Mouse (Mus musculus) activated CD4-positive, CD25-positive, alpha-beta regulatory T cell, adult 9 weeks (primary cell): ENCODE data around the gene Tgfbrap1. TPM values are rescaled to one million over a fixed set of nuclear protein-coding genes. Genes with fewer than 3 reads are reported as not detected.

Source experiments
- polyA plus RNA-seq: library from polyadenylated mRNA; unstranded; fragments of 100-300 nt; shearing (Covaris generic); gene quantifications from one replicate; pipeline ENCODE4 v1.2.1, GENCODE M21; 2017

Tgfbrap1 gene
- polyA plus RNA-seq: 11.2 TPM

GRCm38 (mm10) chr1:43098031-43098984 lies at the start of gene Tgfbrap1, which contains the start of gene AI597479:
Gene Tgfbrap1 (minus strand): TSS chr1:43098637.
Gene AI597479 (plus strand): TSS chr1:43098710.

Other genes with a start within 250 kb of the Tgfbrap1 start
- gene Mrps9, start 247.4 kb downstream of the Tgfbrap1 start, polyA plus RNA-seq: 50.7 TPM
- gene Gpr45, start 145.8 kb downstream of the Tgfbrap1 start, polyA plus RNA-seq: 1.2 TPM
- gene AI597479, start 73 bp upstream of the Tgfbrap1 start, polyA plus RNA-seq: 26.5 TPM
- 2.8 TPM for gene Fhl2, start 98.3 kb upstream of the Tgfbrap1 start, polyA plus RNA-seq